Mouse (Mus musculus): ENCODE data around the gene Stag3.

The Stag3 gene

DNA sequence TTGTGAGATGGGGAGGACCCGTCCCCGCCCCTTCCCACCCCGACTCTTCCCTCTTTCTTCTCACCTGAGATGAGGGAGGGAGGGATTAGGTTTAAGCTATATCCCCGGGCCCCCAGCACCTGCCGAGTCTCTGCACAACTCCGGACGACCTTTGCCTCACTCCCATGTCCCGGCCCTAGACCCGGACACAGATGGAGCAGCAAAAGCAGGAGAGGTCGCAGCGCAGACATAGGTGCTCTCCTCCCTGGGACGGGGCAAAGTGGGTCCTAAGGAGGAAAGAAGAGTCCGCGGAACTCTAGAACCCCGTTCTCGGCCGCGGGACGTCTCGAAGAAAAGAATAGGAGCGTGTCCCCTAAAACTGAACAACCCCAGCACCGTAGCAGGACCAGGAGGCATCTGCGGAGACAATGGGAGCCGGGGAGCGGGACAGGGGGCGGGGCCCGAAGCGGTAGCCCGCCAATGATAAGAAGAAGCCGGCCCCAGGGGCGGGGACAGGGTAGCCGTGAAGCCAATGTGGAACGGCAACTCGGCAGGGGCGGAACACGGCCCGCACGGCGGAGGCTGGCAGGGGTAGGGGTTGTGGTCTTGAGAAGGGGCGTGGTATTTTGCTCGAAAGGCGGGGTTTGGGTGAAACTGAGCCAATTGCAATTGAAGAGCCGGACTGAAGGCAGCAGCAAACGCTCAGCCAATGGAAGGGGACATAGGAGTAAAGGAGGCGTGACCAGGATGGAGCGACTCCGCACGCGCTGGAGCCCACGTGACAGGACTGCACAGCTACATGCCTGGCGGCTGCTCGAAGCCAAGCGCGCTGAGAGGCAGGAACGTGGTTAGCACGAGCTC is at the start of gene Stag3, which contains the start of the genes Gm43720 and Gpc2:
Gene Stag3 (plus strand): TSS at position 656 of the 840 bp plus-strand sequence.
Gene Gm43720 (minus strand): TSS at position 374 of the 840 bp plus-strand sequence.
Gene Gpc2 (minus strand): TSS at position 421 of the 840 bp plus-strand sequence.
- peak; percentile 68 to 86 for DNase-seq (ENCODE audit: low spot score in 2 of 2)

DNA sequence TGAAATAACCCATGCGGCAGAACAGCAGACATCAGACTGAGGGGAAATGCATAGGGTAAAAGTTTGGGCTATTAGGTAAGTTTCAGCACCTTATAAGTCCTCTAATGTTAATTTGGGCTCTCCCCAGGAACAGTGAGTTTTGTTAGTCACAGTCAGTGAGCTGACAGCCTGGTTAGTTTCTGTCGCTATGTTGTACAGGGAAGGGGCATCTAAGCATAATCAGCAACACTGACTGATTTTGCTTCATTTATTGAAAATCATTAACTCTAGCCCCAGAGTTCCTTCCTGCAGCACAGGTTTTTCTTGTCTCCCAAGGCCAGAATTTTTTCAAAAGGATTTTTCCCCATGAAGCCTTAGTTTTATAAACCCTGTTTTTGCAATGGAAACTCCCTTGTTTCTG is 46.3 kb upstream of the Stag3 start:
- no peak for DNase-seq (ENCODE audit: low spot score in 2 of 2)

DNA sequence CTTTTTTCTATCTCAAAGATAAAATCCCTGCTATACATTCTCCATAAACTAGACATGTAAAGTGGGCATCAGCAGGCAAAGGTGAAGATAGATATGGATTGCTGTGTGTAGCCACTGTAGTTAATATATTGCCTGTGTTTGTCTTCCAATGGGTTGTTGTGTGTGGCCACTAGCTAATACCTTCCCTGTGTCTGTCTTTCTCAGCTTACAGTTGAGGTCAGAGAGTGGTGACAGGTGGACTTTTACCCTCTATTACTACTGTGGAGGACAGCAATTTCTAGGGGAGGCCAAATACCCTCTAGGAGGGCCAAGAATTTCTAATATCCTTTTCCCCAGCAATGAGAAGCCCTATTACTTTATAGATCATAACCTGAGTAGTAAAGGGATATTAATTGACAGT is 45.8 kb upstream of the Stag3 start:
- DNase-seq (ENCODE audit: low spot score in 2 of 2), result no peak

DNA sequence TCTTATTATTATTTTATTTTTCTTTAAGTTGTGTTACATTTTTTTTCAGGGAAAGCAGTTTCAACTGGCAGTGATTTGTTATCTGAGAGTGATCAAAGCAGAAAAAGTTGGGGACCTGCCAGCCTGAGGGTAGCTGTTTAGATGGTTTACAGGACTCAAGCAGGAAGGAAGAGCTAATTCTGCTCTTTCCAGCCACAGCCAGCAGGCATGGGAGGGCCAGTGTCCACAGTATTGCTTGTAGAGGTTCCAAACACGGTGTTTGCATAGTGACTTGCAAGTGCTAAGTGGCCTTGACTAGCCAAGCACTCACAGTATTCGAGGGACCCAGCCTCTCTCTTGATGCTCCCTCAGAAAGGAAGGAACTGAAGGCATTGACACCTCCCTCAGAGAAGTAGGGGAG is 38.5 kb upstream of the Stag3 start:
- no peak for DNase-seq (ENCODE audit: low spot score in 2 of 2)

DNA sequence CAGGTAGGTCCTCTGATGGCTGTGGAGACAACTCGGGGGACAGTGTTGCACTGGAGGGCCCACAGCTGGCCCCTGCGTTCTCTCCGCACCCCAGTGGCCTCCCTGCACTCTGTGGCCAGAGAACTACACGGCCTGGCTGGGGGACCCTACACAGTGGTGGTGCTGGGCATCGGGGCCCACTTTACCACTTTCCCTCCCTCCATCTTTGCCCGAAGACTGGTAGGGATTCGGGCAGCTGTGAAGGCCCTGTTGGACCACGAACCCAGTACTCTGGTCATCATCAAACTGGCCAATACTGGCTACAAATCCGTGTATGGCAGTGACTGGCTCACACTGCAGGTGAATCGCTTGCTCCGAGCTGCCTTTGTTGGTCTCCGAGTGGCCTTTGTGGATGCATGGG is 28.9 kb upstream of the Stag3 start:
- no peak for DNase-seq (ENCODE audit: low spot score in 2 of 2)

DNA sequence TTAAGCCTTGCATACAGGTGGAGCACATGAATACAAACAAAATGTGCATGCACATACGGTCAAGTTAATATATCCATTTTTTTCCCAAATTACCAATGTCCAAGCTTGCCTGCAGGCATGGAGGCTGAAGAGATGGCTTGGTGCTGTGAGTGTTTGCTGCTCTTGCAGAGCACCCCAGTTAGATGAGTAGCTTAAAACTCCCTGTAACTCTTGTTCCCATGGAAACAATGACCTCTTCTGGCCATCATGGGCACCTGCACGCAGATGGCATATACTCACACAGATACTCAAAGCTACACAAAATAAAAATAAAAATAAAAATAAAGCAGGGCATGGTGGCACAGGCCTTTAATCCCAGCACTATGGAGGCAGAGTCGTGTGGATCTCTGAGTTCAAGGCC is 27.0 kb upstream of the Stag3 start:
- no peak for DNase-seq (ENCODE audit: low spot score in 2 of 2)

DNA sequence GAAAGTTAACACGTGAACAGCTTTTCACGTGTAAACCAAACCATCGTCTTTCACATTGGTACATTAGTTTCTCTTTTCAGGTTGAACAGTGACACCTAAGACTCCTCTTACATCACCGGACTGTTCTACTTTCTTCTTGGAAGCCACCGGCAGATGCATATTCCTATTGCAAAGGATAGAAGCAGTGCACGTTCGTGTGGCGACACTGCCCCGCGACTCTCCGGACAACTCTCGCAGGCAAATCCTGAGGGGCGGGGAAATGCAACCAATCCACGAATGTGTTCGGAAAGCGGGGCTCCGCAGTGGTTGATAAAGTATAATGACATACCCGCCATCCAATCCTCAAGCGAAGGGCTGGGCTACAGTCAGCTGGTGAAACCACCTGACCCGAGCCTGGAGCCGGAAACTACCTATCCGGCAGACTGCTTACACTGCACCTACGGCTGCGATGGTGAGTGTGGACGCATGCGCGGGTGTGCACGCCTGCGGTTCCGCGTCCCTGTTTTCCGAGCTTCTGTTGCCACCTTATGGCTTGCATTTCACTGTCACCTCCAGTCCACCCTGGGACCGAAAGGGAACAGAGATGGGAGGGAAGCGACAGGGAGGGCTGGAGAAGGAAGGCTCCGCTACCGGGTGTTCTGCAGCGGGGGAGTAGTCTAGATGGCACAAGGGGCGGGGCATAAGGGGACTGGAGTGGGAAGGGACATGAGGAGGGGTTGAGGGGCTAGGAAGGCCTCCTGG is 24.5 kb upstream of the Stag3 start, which contains the start of gene Lamtor4:
Gene Lamtor4 (plus strand): TSS at position 130 of the 741 bp plus-strand sequence.
- DNase-seq (ENCODE audit: low spot score in 2 of 2), result peak; percentile 81 to 92

DNA sequence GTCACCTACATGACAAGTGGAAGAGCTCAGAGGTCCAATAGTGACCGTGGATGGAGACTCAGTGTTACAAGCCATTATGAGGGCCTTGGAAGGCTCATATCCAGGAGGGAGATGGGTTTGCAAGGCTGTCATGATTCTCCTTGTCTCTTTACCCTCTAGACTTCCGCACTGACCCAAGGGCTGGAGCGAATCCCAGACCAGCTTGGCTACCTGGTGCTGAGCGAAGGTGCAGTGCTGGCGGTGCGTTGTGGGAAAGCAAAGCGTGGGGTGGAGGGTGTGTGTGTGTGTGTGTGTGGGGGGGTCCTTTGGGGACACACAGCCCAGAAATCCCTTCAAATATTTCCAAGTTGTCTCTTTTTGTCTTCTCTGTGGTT is 24.0 kb upstream of the Stag3 start:
- DNase-seq (ENCODE audit: low spot score in 2 of 2), result no peak

DNA sequence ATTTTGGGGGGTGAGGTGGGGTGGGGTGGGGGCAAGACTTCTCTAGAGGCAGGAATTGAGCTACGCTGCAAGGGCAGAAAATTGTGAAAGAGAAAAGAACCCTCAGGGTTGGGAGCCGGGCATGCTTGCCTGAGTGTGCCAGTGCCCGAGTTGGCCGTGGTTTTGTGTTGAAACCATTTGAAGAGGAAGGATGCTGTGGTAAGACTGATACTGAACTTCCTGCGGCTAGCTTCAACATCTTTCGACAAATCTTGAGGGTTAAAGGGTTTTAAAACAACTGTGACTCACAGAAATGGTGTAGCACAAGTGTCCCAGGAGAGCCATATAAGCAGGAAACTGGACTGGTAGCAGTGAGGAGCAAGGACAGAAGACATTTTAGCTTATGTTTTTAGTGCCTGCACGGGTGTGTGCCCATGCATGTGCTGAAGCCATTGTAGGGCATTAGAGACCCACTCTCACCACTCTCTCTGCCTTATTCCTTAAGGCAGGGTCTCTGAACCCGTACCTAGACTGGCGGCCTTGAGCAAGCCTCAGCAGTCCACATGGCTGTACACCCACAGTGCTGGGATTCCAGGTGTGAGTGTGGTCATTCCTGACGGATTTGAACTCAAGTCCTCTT is 23.0 kb upstream of the Stag3 start:
- peak in 1 of 2 experiments; percentile 46 for DNase-seq (ENCODE audit: low spot score in 2 of 2)

DNA sequence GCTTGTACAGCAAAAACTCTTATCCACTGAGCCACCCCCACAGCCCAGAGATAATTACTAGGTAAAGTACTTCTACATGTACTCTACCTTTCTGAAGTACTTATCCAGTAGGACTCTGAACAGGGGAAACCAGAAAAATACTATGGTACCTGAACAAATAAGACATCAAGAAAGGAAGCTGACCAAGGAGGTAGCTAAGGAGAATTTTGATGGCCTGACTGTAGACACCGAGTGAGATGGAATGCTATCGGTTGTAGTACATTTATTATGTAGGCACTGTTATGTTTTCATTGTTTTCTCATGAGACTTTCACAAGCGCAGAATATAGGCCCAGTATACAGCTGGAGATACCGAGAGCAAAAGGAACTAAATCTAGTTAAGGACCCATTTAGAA is 22.5 kb upstream of the Stag3 start:
- DNase-seq (ENCODE audit: low spot score in 2 of 2), result no peak

DNA sequence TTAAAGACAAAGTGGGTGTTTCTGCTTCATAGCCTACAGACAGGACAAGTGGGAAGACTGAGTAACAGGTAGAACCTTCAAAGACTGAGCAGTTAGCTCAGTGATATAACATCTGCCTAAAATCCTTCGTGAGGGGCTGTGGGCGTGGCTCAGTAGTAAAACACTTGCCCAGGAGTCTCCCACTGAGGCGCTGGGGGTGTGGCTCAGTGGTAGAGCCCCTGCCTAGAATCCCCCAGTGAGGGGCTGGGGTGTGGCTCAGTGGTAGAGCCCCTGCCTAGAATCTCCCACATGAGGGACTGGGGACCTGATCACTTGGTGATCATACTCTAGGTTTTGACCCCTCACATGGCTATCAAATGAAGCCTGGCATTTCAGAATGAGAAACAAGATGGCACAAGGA is 22.0 kb upstream of the Stag3 start:
- no peak for DNase-seq (ENCODE audit: low spot score in 2 of 2)

DNA sequence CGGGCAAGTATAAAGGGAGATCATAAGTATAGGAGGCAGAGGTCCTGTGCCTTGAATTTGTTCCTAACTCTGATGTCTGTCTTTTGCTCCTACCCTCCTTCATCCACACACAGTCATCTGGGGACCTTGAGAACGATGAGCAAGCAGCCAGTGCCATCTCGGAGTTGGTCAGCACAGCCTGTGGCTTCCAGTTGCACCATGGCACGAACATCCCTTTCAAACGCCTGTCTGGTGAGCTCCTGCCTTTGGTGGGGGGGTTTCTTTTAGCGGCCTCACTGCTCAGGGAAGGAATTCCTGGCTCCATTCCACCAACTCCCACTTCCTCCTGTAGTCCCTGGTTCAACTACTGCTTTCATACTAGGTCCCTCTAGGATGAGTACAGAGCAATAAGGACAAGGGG is 21.5 kb upstream of the Stag3 start:
- no peak for DNase-seq (ENCODE audit: low spot score in 2 of 2)

DNA sequence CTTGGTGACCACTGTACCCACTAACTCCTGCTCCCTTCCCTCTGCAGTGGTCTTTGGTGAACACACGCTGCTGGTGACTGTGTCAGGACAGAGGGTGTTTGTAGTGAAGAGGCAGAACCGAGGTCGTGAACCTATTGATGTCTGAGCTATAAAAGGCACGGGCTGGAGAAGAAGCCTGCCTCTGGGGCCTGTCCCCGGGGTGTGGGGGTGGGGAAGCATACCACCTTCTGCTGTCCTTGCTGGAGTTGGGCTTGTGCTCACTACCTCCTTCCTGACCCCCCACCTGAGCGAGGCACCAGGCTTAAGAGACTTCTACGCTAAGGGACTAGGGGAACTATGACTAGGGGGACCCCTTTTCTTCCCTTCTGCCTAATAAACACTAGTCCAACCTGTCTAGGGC is 21.0 kb upstream of the Stag3 start:
- no peak for DNase-seq (ENCODE audit: low spot score in 2 of 2)

DNA sequence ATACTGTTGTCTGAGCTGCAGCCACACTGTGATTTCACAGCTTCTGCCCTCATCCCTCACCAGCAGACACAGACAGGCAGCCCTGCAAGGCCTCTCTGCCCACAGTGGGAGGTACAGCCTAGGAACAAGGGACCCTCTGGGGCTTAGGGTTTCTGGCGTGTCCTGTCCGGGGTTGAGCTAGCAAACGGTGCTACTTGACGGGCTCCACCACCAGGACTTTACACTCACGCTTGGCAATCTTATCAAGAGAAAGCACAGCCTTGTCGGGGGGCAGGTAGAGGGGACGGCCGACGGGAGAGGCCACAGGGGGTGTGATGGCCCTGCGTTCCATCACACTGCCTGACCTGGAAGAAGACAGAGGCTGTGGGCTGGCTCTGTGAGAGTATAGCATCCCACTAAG is 20.0 kb upstream of the Stag3 start:
- no peak for DNase-seq (ENCODE audit: low spot score in 2 of 2)

DNA sequence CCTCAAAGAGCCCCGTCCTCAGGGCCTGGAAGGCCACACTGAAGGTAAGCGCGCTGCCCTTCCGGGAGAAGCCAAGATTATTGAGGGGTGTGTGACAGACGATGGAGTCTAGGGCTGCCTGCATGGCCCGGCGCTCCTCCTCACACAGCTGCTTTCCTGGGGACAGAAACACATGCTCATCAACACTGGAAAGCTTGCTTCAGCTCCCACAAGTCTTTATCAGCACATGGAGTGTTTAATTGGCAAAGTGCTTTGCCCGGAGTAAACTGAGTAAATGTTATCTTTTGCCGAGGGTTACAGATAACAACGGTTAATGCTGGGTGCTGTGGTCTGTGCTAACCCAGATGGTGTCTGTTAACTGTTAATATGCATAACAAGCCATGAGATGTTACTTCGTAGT is 19.2 kb upstream of the Stag3 start:
- no peak for DNase-seq (ENCODE audit: low spot score in 2 of 2)

DNA sequence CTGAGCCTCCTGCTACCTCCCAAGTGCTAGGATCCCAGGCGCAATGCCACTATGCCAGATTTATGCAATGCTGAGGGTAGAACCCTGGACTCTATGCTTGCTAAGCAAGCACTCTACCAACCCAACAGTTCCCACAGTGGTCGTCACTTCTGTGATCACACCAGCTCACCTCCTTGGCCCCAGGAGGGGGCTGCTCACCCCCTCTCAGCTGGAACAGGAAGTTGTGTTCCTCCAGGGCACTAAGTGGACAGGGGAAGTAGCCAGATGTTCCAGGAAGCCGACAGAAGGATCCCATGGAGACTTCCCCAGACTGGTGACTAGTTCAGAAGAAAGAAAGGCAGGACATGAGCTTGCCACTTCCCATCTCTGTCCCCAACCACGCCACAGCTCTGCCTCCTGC is 18.0 kb upstream of the Stag3 start:
- no peak for DNase-seq (ENCODE audit: low spot score in 2 of 2)

DNA sequence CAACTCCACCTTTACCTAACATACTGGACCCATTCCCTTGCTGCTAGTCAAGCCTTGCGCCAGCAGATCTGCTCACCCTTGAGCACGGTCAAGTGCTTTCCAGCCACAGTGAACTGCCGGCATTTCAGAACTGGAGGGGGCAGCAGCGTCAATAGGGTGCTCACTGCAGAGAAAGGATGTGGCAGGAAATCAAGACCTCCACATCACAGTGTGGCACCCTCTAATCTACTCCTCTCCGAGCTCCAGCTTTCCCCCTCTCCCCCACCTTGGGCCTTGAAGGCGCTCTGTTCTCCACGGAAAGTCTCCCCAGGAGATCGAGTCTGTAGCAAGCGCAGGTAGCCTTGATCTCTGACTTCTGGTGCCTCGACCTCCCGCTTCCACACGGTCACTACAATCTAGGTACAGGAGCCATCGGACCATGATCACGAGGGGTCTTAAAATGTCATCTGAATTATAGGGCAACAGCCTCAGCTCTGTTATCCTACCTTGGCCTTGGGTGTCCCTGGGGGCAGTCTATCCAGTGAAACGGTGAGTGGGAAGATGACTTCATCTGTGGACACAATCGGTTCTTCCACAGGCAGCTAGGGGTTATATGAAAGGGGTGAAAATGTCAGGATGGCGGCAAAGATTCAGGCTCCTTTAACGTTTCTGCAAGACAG is 17.3 kb upstream of the Stag3 start:
- DNase-seq (ENCODE audit: low spot score in 2 of 2), result no peak

DNA sequence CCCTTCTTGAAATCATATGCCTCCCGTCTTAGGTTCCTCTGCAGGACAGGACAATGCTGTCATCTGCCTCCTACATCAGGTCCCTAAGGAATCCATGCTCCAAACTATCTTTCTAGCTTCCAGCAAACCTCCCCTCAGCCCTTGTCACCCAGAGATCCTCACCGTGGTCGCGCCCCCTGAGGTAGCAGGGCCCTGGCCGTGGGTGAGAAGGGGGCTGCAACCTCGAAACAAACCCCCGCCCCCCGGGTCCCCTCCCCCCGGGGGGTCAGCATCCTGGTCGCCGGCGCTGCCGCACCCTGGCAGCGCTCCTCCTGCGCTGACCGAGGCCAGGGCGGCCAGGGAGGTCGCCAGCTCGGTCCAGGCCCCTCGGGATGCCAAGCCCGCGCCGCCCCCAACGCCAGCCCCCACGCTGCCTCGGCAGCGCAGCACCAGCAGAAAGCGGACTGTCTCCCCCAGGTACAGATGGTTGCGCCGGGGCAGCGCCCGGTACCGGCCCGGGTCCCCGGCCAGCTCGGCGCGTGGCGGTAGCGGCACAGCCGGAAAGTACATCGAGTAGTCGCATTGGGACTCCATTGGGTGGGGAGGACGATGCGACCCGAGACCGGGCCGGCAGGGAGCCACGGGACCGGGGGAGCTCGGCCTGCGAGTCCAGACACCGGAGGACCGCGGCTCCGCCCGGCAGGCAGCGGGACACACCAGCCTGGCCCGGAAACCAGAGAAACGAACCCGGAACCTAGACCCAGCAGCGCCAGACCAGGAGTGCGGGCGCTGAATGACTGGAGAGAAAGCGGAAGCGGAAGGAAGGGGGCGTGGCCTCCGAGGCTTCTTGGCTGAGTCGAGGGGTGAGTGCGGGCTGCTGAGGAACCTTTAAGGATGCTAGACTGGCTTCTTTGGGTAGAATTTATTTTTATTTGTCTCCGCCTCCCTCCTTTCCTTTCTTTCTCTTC is 16.5 kb upstream of the Stag3 start, which contains the start of gene BC037034:
Gene BC037034 (minus strand): TSS at position 774 of the 947 bp plus-strand sequence.
- DNase-seq (ENCODE audit: low spot score in 2 of 2), result peak; percentile 88 to 96

DNA sequence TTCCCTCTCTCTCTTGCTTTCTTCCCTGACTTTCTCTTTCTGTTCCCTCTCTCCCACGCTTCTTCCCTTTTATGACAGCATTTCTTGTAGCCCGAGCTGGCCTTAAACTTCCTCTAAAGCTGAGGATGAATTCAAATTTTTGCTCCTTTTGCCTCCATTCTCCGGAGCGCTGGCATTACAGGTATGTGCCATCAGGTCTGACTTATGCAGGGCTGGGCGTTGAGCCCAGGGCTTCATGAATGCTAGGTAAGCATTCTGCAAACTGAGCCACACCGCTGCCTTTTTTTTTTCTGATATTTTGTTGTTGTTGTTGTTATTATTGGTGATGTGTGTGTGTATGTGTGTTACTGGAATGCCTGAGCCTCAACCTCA is 15.8 kb upstream of the Stag3 start:
- no peak for DNase-seq (ENCODE audit: low spot score in 2 of 2)

DNA sequence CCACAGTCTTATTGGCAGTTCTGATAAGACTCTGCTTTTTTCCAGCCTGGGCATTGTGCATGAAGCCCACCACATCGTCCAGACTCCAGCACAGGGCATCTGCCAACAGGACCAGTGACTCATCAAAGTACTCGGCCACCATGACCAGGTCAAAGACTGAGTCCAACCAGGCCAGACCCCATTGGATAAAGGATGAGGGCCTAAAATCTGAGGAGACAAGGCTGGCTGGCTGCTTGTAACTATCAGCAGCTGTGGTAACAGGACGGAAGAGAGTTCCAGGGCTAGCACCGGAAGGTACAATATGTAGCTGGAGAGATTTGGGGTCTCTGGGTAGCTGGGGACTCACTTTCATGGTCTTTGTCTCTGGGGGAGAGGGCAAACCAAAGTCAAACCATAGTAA is 14.3 kb upstream of the Stag3 start:
- DNase-seq (ENCODE audit: low spot score in 2 of 2), result no peak

DNA sequence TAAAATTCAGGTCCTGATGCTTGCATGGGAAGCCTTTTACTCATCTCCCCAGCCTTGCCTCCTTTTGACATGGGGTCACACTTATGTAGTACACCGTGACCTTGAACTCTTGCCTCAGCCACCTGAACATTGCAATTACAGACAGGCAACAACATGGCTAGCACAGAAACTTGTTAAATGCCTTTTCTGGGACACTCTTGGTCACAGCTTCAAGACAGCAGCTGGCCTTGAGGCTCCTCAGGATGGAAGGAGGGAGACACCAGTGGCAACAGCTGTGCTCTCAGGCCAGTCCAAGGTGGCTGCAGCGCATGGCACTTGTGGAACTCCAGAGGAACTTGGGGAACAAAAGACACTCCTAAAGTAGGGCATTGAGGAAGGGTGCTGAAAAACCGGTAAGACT is 12.9 kb upstream of the Stag3 start:
- no peak for DNase-seq (ENCODE audit: low spot score in 2 of 2)
